ENCODE assay signal across 20 mouse cellular contexts in genomic region chr16:18642897-18643296, GRCm38 (mm10). TPM values are rescaled to one million over a fixed set of nuclear protein-coding genes. Genes with fewer than 3 reads are reported as not detected.
"Had no signal": no experiment of that assay in that cellular context is flagged by ENCODE, and none has a peak within 500 bp of the region (broad histone marks: within the 10 kb centered on the region; RNA-seq: fewer than 3 reads in every experiment).

No protein-coding gene starts in this region.

- H3K4me2 ChIP-seq: limb, embryonic 12.5 days; liver, embryonic 11.5 days; lung, embryonic 15.5 days; midbrain, embryonic 11.5 days had no signal

- H3K4me3 ChIP-seq: layer of hippocampus, adult 2 months; left cerebral cortex, adult 2 months; limb, embryonic 12.5 days; lung, embryonic 15.5 days had no signal

- H3K36me3 ChIP-seq: limb, embryonic 12.5 days; lung, embryonic 15.5 days had no signal

- ATAC-seq: inflammation-experienced regulatory T-cells, adult 6 months; intestine, embryonic 16.5 days; liver, postnatal 0 days had no signal

- H3K9ac ChIP-seq: limb, embryonic 12.5 days; liver, embryonic 14.5 days; liver, postnatal 0 days; lung, embryonic 15.5 days had no signal

- H3K4me1 ChIP-seq: limb, embryonic 12.5 days; lung, embryonic 15.5 days had no signal

- H3K27me3 ChIP-seq: limb, embryonic 12.5 days; lung, embryonic 15.5 days had no signal

- H3K9me3 ChIP-seq: limb, embryonic 12.5 days; lung, embryonic 15.5 days had no signal

- DNase-seq: kidney, adult 18-20 months; kidney, adult 9 months; kidney, postnatal 14 days; layer of hippocampus, postnatal 36 days; liver, postnatal 0 days; lung, postnatal 10 days; lung, postnatal 36 days; midbrain, embryonic 14.5 days; thymus, adult 18-20 months; thymus, postnatal 4 days had no signal

- H3K27ac ChIP-seq: layer of hippocampus, adult 2 months; left cerebral cortex, adult 2 months; limb, embryonic 12.5 days; liver, embryonic 14.5 days; lung, embryonic 15.5 days had no signal

RNA-seq across cellular contexts. Expression of gene Gm49601, which starts 16.7 kb away (rescaled TPM):
- total RNA-seq: megakaryocyte-erythroid progenitor cell, adult 5-6 weeks had no signal
- polyA plus RNA-seq: inflammation-experienced regulatory T-cells, adult 6 months; liver, embryonic 11.5 days; liver, postnatal 0 days had no signal

RNA-seq across cellular contexts. Expression of gene Gp1bb, which starts 20.7 kb away (rescaled TPM):
- polyA plus RNA-seq: inflammation-experienced regulatory T-cells, adult 6 months had no signal

RNA-seq across cellular contexts. Expression of gene Tbx1, which starts 52.4 kb away (rescaled TPM):
- total RNA-seq: megakaryocyte-erythroid progenitor cell, adult 5-6 weeks had no signal
- polyA plus RNA-seq: inflammation-experienced regulatory T-cells, adult 6 months; liver, postnatal 0 days had no signal
